12 mouse cellular contexts compared by ENCODE assay signal in the genomic region with DNA sequence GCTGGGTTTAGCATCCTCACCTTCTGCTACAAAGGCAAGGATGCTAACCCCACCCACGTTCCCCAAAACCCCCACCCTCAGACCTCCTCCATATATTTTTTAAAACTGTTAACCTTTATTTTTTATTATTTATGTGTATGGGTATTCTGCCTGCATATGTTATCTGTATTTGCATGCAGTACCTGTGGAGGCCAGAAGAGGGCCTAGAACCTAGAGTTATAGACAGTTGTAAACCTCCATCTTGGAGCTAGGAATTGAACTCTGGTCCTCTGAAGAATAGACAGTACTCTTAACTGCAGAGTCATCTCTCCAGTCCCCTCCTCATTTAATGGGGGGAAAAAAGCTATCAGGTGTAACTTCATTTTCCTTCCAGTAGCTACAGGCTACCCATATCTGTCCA. TPM values are rescaled to one million over a fixed set of nuclear protein-coding genes. Genes with fewer than 3 reads are reported as not detected.
DNase-seq lines count a peak whose midpoint lies in the region; ATAC-seq and TF ChIP-seq lines count a peak whose summit lies in the region.
"Had no signal": no experiment of that assay in that cellular context is flagged by ENCODE, and none has a peak within 500 bp of the region (broad histone marks: within the 10 kb centered on the region; RNA-seq: fewer than 3 reads in every experiment).

No protein-coding gene starts in this region.

- no peak; the same call in 1 of the 2 replicates for ATAC-seq in forebrain, postnatal 0 days
- no peak for ATAC-seq in forebrain, embryonic 12.5 days (ENCODE audit: low FRiP score)
- no peak for ATAC-seq in lung, postnatal 0 days
- no peak for ATAC-seq in inflammation-experienced regulatory T-cells, adult 6 months

- no peak for DNase-seq in forebrain, postnatal 0 days
- no peak for DNase-seq in lung, postnatal 0 days (ENCODE audit: low spot score)
- no peak for DNase-seq in lung, postnatal 36 days
- peak; percentile 35 for DNase-seq in A20 (ENCODE audit: low read depth, low spot score)
- peak; percentile 20 for DNase-seq in c-Kit-positive CD71-positive TER-119-positive erythroid progenitor cells, embryonic 14.5 days (ENCODE audit: low spot score)
- DNase-seq in frontal cortex, postnatal 10 days (ENCODE audit: low spot score in 2 of 2): no peak
- DNase-seq: kidney, adult 18-20 months had no signal

- H3K4me2 ChIP-seq in forebrain, postnatal 0 days (ENCODE audit: low read depth): no peak overlapping the region
- no peak overlapping the region for H3K4me2 ChIP-seq in forebrain, embryonic 12.5 days
- H3K4me2 ChIP-seq in lung, postnatal 0 days (replicated peaks; ENCODE audit: low read depth, low read length): no peak overlapping the region
- H3K4me2 ChIP-seq: limb, embryonic 12.5 days had no signal

- no peaks in the 10 kb centered on the region for H3K27me3 ChIP-seq in forebrain, postnatal 0 days (ENCODE audit: insufficient read depth, low read length)
- no peaks in the 10 kb centered on the region for H3K27me3 ChIP-seq in forebrain, embryonic 12.5 days
- H3K27me3 ChIP-seq in lung, postnatal 0 days (replicated peaks; ENCODE audit: insufficient read depth, low read length): no peaks in the 10 kb centered on the region
- H3K27me3 ChIP-seq: limb, embryonic 12.5 days had no signal

- no peaks in the 10 kb centered on the region for H3K9me3 ChIP-seq in forebrain, postnatal 0 days (ENCODE audit: low read length)
- H3K9me3 ChIP-seq in forebrain, embryonic 12.5 days: no peaks in the 10 kb centered on the region
- no peaks in the 10 kb centered on the region for H3K9me3 ChIP-seq in lung, postnatal 0 days (ENCODE audit: low read length)
- H3K9me3 ChIP-seq: limb, embryonic 12.5 days had no signal

- WGBS in forebrain, postnatal 0 days: 79% methylated on average over 1 of the region's 1 CpGs
- 75% methylated on average over 1 of the region's 1 CpGs for WGBS in forebrain, embryonic 12.5 days
- 59% methylated on average over 1 of the region's 1 CpGs for WGBS in lung, postnatal 0 days

- H3K36me3 ChIP-seq in forebrain, postnatal 0 days (ENCODE audit: insufficient read depth): peaks cover 64% of the 10 kb centered on the region
- peaks cover 48% of the 10 kb centered on the region for H3K36me3 ChIP-seq in forebrain, embryonic 12.5 days (replicated peaks)
- no peaks in the 10 kb centered on the region for H3K36me3 ChIP-seq in lung, postnatal 0 days (ENCODE audit: insufficient read depth, low read length)

- TF ChIP-seq EP300 in lung, postnatal 0 days (IDR thresholded peaks at IDR 0.05): no peak

- no peak overlapping the region for H3K27ac ChIP-seq in forebrain, postnatal 0 days (ENCODE audit: low read depth, low read length)
- no peak overlapping the region for H3K27ac ChIP-seq in forebrain, embryonic 12.5 days
- H3K27ac ChIP-seq in lung, postnatal 0 days (ENCODE audit: low read length): no peak overlapping the region
- H3K27ac ChIP-seq: limb, embryonic 12.5 days; macrophage had no signal

- no peak overlapping the region for H3K9ac ChIP-seq in forebrain, postnatal 0 days
- no peak overlapping the region for H3K9ac ChIP-seq in forebrain, embryonic 12.5 days
- H3K9ac ChIP-seq in lung, postnatal 0 days (replicated peaks; ENCODE audit: low read depth): no peak overlapping the region
- H3K9ac ChIP-seq: limb, embryonic 12.5 days had no signal

- H3K4me1 ChIP-seq in forebrain, postnatal 0 days (ENCODE audit: insufficient read depth): no peaks in the 10 kb centered on the region
- H3K4me1 ChIP-seq in forebrain, embryonic 12.5 days: 0 out of 2 replicates have a peak, but pooled peaks cover 2% of the 10 kb centered on the region
- H3K4me1 ChIP-seq in lung, postnatal 0 days (ENCODE audit: insufficient read depth, low read depth, low read length): no peaks in the 10 kb centered on the region
- H3K4me1 ChIP-seq: limb, embryonic 12.5 days had no signal

- no peak overlapping the region for H3K4me3 ChIP-seq in forebrain, postnatal 0 days (ENCODE audit: low read depth, low read length)
- no peak overlapping the region for H3K4me3 ChIP-seq in forebrain, embryonic 12.5 days (replicated peaks)
- H3K4me3 ChIP-seq in lung, postnatal 0 days (ENCODE audit: low read depth, low read length): no peak overlapping the region
- H3K4me3 ChIP-seq: erythroblast, embryonic 14.5 days; limb, embryonic 12.5 days had no signal

- peak; percentile 60 for TF ChIP-seq CTCF in forebrain, postnatal 0 days (IDR thresholded peaks at IDR 0.05; ENCODE audit: low read depth)
- peak; percentile 53 for TF ChIP-seq CTCF in lung, postnatal 0 days (IDR thresholded peaks at IDR 0.05)

RNA-seq across cellular contexts. Expression of a gene that starts 9.8 kb away (rescaled TPM):
- 16.2 and 20.5 TPM in 2 replicates for total RNA-seq in forebrain, postnatal 0 days (2014; rRNA removed)
- polyA plus RNA-seq in forebrain, postnatal 0 days (2015; fragmentation: Nextera tagmentation; extraction: Ambion mirVana): 14.9 and 18.3 TPM in 2 replicates
- polyA plus RNA-seq in forebrain, embryonic 12.5 days (2016; fragmentation: Nextera tagmentation; extraction: Ambion mirVana): 24.4 and 24.7 TPM in 2 replicates
- 25.9 and 29.2 TPM in 2 replicates for polyA plus RNA-seq in lung, postnatal 0 days (2015; fragmentation: Nextera tagmentation; extraction: Ambion mirVana)
- 100 to 1,000 TPM in 2 of 3 experiments, 10 to 100 TPM in 1; 65.2 to 228 (median 153) TPM for polyA plus RNA-seq in inflammation-experienced regulatory T-cells, adult 6 months (2017; shearing (Covaris generic))

RNA-seq across cellular contexts. Expression of a gene that starts 18.1 kb away (rescaled TPM):
- 252 and 282 TPM in 2 replicates for total RNA-seq in forebrain, postnatal 0 days (2014; rRNA removed)
- polyA plus RNA-seq in forebrain, postnatal 0 days (2015; fragmentation: Nextera tagmentation; extraction: Ambion mirVana): 167 and 175 TPM in 2 replicates
- polyA plus RNA-seq in forebrain, embryonic 12.5 days (2016; fragmentation: Nextera tagmentation; extraction: Ambion mirVana): 41.5 and 41.9 TPM in 2 replicates
- polyA plus RNA-seq in lung, postnatal 0 days (2015; fragmentation: Nextera tagmentation; extraction: Ambion mirVana): 3.5 and 4.0 TPM in 2 replicates
- not detected for polyA plus RNA-seq in inflammation-experienced regulatory T-cells, adult 6 months (2017; shearing (Covaris generic))

RNA-seq across cellular contexts. Expression of a gene that starts 54.1 kb away (rescaled TPM):
- 24.7 and 30.2 TPM in 2 replicates for total RNA-seq in forebrain, postnatal 0 days (2014; rRNA removed)
- 40.9 and 46.5 TPM in 2 replicates for polyA plus RNA-seq in forebrain, postnatal 0 days (2015; fragmentation: Nextera tagmentation; extraction: Ambion mirVana)
- 5.5 and 5.7 TPM in 2 replicates for polyA plus RNA-seq in forebrain, embryonic 12.5 days (2016; fragmentation: Nextera tagmentation; extraction: Ambion mirVana)
- 3.3 and 3.6 TPM in 2 replicates for polyA plus RNA-seq in lung, postnatal 0 days (2015; fragmentation: Nextera tagmentation; extraction: Ambion mirVana)
- not detected for polyA plus RNA-seq in inflammation-experienced regulatory T-cells, adult 6 months (2017; shearing (Covaris generic))
- polyA plus RNA-seq: erythroblast, embryonic 14.5 days had no signal

Comparison
In these comparisons a context has a peak if more than half of its experiments do, and no peak if none do; other contexts are left out.
1. DNase-seq: peak in A20 (single experiment) and c-Kit-positive CD71-positive TER-119-positive erythroid progenitor cells, embryonic 14.5 days (single experiment); none in forebrain, postnatal 0 days (single experiment), lung, postnatal 0 days (single experiment), lung, postnatal 36 days (single experiment) and frontal cortex, postnatal 10 days (0 of 2).